Mouse (Mus musculus) cerebellum, adult 8-10 months (tissue): ENCODE data around the gene Nos1ap.

Source experiments
- DNase-seq: peaks from one replicate; pipeline ENCODE4 v3.0.0; 2022

Nos1ap gene

GRCm38 (mm10) chr1:170589219-170590040 is at the start of gene Nos1ap:
Gene Nos1ap, minus strand, starts transcription at chr1:170589861.
- peak; percentile 77 for DNase-seq

GRCm38 (mm10) chr1:170638941-170639340 is 49.3 kb upstream of the Nos1ap start:
- DNase-seq = no peak

GRCm38 (mm10) chr1:170632856-170633255 is 43.2 kb upstream of the Nos1ap start:
- no peak for DNase-seq

- DNase-seq = peak; percentile 62
Measured at GRCm38 (mm10) chr1:170632385-170632784, 42.7 kb upstream of the Nos1ap start.

GRCm38 (mm10) chr1:170631571-170631970 is 41.9 kb upstream of the Nos1ap start:
- DNase-seq = no peak

GRCm38 (mm10) chr1:170630489-170630888 is 40.8 kb upstream of the Nos1ap start:
- no peak for DNase-seq

GRCm38 (mm10) chr1:170623432-170623831 is 33.8 kb upstream of the Nos1ap start:
- no peak for DNase-seq

GRCm38 (mm10) chr1:170622934-170623333 is 33.3 kb upstream of the Nos1ap start:
- no peak for DNase-seq

GRCm38 (mm10) chr1:170619686-170620374 is 30.2 kb upstream of the Nos1ap start:
- DNase-seq = no peak

- DNase-seq = peak; percentile 55
Measured at GRCm38 (mm10) chr1:170612968-170613872, 23.6 kb upstream of the Nos1ap start.

GRCm38 (mm10) chr1:170611631-170612030 is 22.0 kb upstream of the Nos1ap start:
- no peak for DNase-seq

- DNase-seq = no peak
Measured at GRCm38 (mm10) chr1:170610695-170611094, 21.0 kb upstream of the Nos1ap start.

GRCm38 (mm10) chr1:170610289-170610688 is 20.6 kb upstream of the Nos1ap start:
- no peak for DNase-seq

- no peak for DNase-seq
Measured at GRCm38 (mm10) chr1:170609872-170610271, 20.2 kb upstream of the Nos1ap start.

- DNase-seq = no peak
Measured at GRCm38 (mm10) chr1:170608461-170609071, 18.9 kb upstream of the Nos1ap start.

GRCm38 (mm10) chr1:170607231-170607917 is 17.7 kb upstream of the Nos1ap start:
- no peak for DNase-seq

GRCm38 (mm10) chr1:170605228-170606001 is 15.8 kb upstream of the Nos1ap start:
- no peak for DNase-seq

- no peak for DNase-seq
Measured at GRCm38 (mm10) chr1:170594575-170594974, 4.9 kb upstream of the Nos1ap start.

- DNase-seq = no peak
Measured at GRCm38 (mm10) chr1:170590531-170590930, 870 bp upstream of the Nos1ap start.

- no peak for DNase-seq
Measured at GRCm38 (mm10) chr1:170590041-170590360, 340 bp upstream of the Nos1ap start.

- no peak for DNase-seq
Measured at GRCm38 (mm10) chr1:170588879-170589218, 812 bp downstream of the Nos1ap start.

- DNase-seq = no peak
Measured at GRCm38 (mm10) chr1:170588353-170588752, 1.3 kb downstream of the Nos1ap start.
